Mouse (Mus musculus) heart, postnatal 36 days (tissue): ENCODE measurements around the gene Aaed1. TPM values are rescaled to one million over a fixed set of nuclear protein-coding genes. Genes with fewer than 3 reads are reported as not detected.
A peak's percentile ranks its signal among the peaks of the same experiment; 100 is the strongest.

ENCODE experiments used
- DNase-seq, 2 experiments: peaks; one replicate each; pipeline ENCODE4 v3.0.0; 2021 to 2022
- intact Hi-C: fragments of 180-260 bp; cut with DNase I; formaldehyde crosslinking; loops from one replicate; pipeline ENCODE4 v1.15.1; 2025
- total RNA-seq, 2 experiments: library from RNA; stranded (reverse); gene quantifications; 2 replicates each; pipeline ENCODE4 v1.2.3; 2021

The Aaed1 gene
- total RNA-seq: 10 to 100 TPM; 65.5 to 68.2 TPM

- intact Hi-C loops: loop anchor here (5.0 kb wide), 1 partner anchor 150 kb away; the partner anchor contains the start of gene Habp4
- DNase-seq: peak; percentile 88 to 92
Observed at GRCm38 (mm10) chr13:64312024-64312915, at the start of gene Aaed1. Aaed1 (minus strand) TSS chr13:64312710.

- no peak for DNase-seq
- intact Hi-C loops: no loop called here
Observed at GRCm38 (mm10) chr13:64362139-64362538, 49.6 kb upstream of the Aaed1 start.

- DNase-seq: no peak
- intact Hi-C loops: no loop called here
Observed at GRCm38 (mm10) chr13:64361020-64361419, 48.5 kb upstream of the Aaed1 start.

- no peak for DNase-seq
- intact Hi-C loops: no loop called here
Observed at GRCm38 (mm10) chr13:64359702-64360101, 47.2 kb upstream of the Aaed1 start.

GRCm38 (mm10) chr13:64358476-64358875, 46.0 kb upstream of the Aaed1 start:
- intact Hi-C loops: no loop called here
- no peak for DNase-seq

- intact Hi-C loops: no loop called here
- DNase-seq: no peak
Observed at GRCm38 (mm10) chr13:64357389-64357788, 44.9 kb upstream of the Aaed1 start.

GRCm38 (mm10) chr13:64349474-64349873, 37.0 kb upstream of the Aaed1 start:
- DNase-seq: no peak
- intact Hi-C loops: no loop called here

- peak; percentile 42 to 62 for DNase-seq
- intact Hi-C loops: loop anchor here (1.0 kb wide), 1 partner anchor 25 kb away; no protein-coding TSS in a partner anchor
Observed at GRCm38 (mm10) chr13:64344082-64344501, 31.6 kb upstream of the Aaed1 start.

GRCm38 (mm10) chr13:64343598-64343997, 31.1 kb upstream of the Aaed1 start:
- DNase-seq: peak; percentile 18 to 26
- intact Hi-C loops: loop anchor here (2.0 kb wide), 1 partner anchor 29 kb away; no protein-coding TSS in a partner anchor

- intact Hi-C loops: no loop called here
- no peak for DNase-seq
Observed at GRCm38 (mm10) chr13:64335546-64336132, 23.1 kb upstream of the Aaed1 start.

- DNase-seq: no peak
- intact Hi-C loops: no loop called here
Observed at GRCm38 (mm10) chr13:64333102-64333501, 20.6 kb upstream of the Aaed1 start.

GRCm38 (mm10) chr13:64332321-64332720, 19.8 kb upstream of the Aaed1 start:
- intact Hi-C loops: no loop called here
- no peak for DNase-seq

- intact Hi-C loops: no loop called here
- DNase-seq: no peak
Observed at GRCm38 (mm10) chr13:64322561-64323281, 10.2 kb upstream of the Aaed1 start.

GRCm38 (mm10) chr13:64320334-64320733, 7.8 kb upstream of the Aaed1 start:
- intact Hi-C loops: no loop called here
- DNase-seq: no peak

GRCm38 (mm10) chr13:64319782-64320181, 7.3 kb upstream of the Aaed1 start:
- intact Hi-C loops: no loop called here
- DNase-seq: no peak

GRCm38 (mm10) chr13:64318355-64318754, 5.8 kb upstream of the Aaed1 start:
- peak in 1 of 2 experiments; percentile 60 for DNase-seq
- intact Hi-C loops: no loop called here

GRCm38 (mm10) chr13:64315483-64316050, 3.1 kb upstream of the Aaed1 start:
- peak in 1 of 2 experiments; percentile 11 for DNase-seq
- intact Hi-C loops: loop anchor here (1.0 to 2.0 kb wide), 4 partner anchors 27 to 124 kb away; partner anchors contain the start of gene Cdk20

GRCm38 (mm10) chr13:64314041-64314440, 1.5 kb upstream of the Aaed1 start:
- no peak for DNase-seq
- intact Hi-C loops: loop anchor here (2.0 to 5.0 kb wide), 3 partner anchors 29 to 152 kb away; partner anchors contain the start of gene Habp4

GRCm38 (mm10) chr13:64312916-64313289, 393 bp upstream of the Aaed1 start:
- intact Hi-C loops: loop anchor here (5.0 kb wide), 1 partner anchor 151 kb away; the partner anchor contains the start of gene Habp4
- no peak for DNase-seq

GRCm38 (mm10) chr13:64311266-64311665, 1.2 kb downstream of the Aaed1 start:
- intact Hi-C loops: loop anchor here (5.0 kb wide), 1 partner anchor 149 kb away; the partner anchor contains the start of gene Habp4
- DNase-seq: no peak
